8 mouse cellular contexts compared by ENCODE assay signal in the genomic region with DNA sequence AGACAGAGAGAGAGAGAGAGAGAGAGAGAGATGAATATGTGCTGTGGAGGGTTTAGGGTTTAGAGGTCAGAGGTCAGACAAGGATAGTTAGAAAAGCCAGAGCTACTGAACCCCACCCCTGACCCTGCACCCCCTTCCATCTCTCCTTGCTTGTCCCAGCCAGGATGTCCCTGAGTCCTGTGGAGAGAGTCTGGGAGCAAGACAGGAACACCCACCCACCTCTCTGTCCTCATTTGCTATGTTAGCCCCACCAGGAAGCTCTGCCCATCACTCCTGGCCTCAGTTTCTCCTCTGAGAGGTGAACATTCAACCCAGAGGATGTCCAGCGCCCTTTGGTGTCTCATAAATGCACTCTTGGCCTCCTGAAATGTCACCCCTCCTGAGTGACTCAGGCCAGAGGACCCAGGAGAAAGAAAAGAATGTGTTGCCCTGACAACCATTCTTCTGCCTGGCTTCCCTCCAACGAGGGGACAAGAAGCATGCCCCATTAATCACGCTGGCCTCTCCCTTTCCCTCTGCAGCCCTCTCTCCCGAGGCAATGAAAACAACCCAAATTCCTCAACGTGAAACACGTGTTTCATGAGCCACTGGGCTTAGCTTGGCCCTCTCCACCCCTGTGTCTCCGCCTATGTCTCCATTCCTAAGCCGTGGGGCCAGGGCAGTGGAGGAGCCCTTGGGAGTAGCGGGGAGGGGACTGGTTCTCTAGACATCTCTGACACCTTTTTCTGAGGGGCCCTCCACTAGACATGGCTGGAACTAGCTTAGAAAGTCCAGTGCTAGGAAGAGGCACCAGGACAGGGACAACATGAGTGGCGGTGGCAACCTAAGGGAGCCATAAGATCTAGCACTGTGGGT. TPM values are rescaled to one million over a fixed set of nuclear protein-coding genes. Genes with fewer than 3 reads are reported as not detected.
A peak's percentile ranks its signal among the peaks of the same experiment; 100 is the strongest.
DNase-seq lines count a peak whose midpoint lies in the region; ATAC-seq and TF ChIP-seq lines count a peak whose summit lies in the region.

No protein-coding gene starts in this region.

- no peak overlapping the region for H3K4me2 ChIP-seq in forebrain, embryonic 11.5 days (ENCODE audit: low read depth, low read length, severe bottlenecking)
- peak overlapping the region; percentile 11; the same call in 1 of the 2 replicates for H3K4me2 ChIP-seq in hindbrain, embryonic 12.5 days (replicated peaks)
- no peak overlapping the region for H3K4me2 ChIP-seq in limb, embryonic 13.5 days (replicated peaks)
- peak overlapping the region; percentile 11; the same call in 1 of the 2 replicates for H3K4me2 ChIP-seq in neural tube, embryonic 15.5 days

- no peaks in the 10 kb centered on the region for H3K36me3 ChIP-seq in forebrain, embryonic 11.5 days (ENCODE audit: control insufficient read depth, insufficient read depth, low read length)
- no peaks in the 10 kb centered on the region for H3K36me3 ChIP-seq in hindbrain, embryonic 12.5 days
- H3K36me3 ChIP-seq in limb, embryonic 13.5 days = no peaks in the 10 kb centered on the region
- H3K36me3 ChIP-seq in neural tube, embryonic 15.5 days = no peaks in the 10 kb centered on the region

- H3K27ac ChIP-seq in forebrain, embryonic 11.5 days (ENCODE audit: low read depth, low read length) = peak overlapping the region; percentile 72
- H3K27ac ChIP-seq in hindbrain, embryonic 12.5 days = peak overlapping the region; percentile 58
- H3K27ac ChIP-seq in limb, embryonic 13.5 days = peak overlapping the region; percentile 65; the same call in 1 of the 2 replicates
- H3K27ac ChIP-seq in neural tube, embryonic 15.5 days (replicated peaks) = peak overlapping the region; percentile 69

- ATAC-seq in Patski = peak; percentile 86
- ATAC-seq in forebrain, embryonic 11.5 days (replicated peaks; ENCODE audit: low FRiP score) = peak; percentile 85
- ATAC-seq in hindbrain, embryonic 12.5 days (ENCODE audit: low FRiP score) = peak; percentile 78
- ATAC-seq in limb, embryonic 13.5 days (ENCODE audit: low FRiP score, low read depth) = peak; percentile 81
- peak; percentile 78 for ATAC-seq in neural tube, embryonic 15.5 days (ENCODE audit: low FRiP score)
- no peak for ATAC-seq in frontal cortex, adult (ENCODE audit: low TSS enrichment)

- in situ Hi-C loops in Patski (cut with MboI; ENCODE audit: low pct_unique_long_range_greater_than_20kb) = no loop called here

- peaks cover 10% of the 10 kb centered on the region; the same call in 1 of the 2 replicates for H3K4me1 ChIP-seq in forebrain, embryonic 11.5 days (replicated peaks; ENCODE audit: control insufficient read depth, insufficient read depth, low read length)
- H3K4me1 ChIP-seq in hindbrain, embryonic 12.5 days = peaks cover 12% of the 10 kb centered on the region
- peaks cover 11% of the 10 kb centered on the region for H3K4me1 ChIP-seq in limb, embryonic 13.5 days
- peaks cover 12% of the 10 kb centered on the region for H3K4me1 ChIP-seq in neural tube, embryonic 15.5 days

- 6% methylated on average over 10 of the region's 10 CpGs for WGBS in forebrain, embryonic 11.5 days
- WGBS in hindbrain, embryonic 12.5 days = 7% methylated on average over 10 of the region's 10 CpGs
- WGBS in limb, embryonic 13.5 days = 17% methylated on average over 10 of the region's 10 CpGs
- WGBS in neural tube, embryonic 15.5 days = 5% methylated on average over 10 of the region's 10 CpGs

- H3K9ac ChIP-seq in forebrain, embryonic 11.5 days (ENCODE audit: low read length) = peak overlapping the region; percentile 23; the same call in 1 of the 2 replicates
- H3K9ac ChIP-seq in hindbrain, embryonic 12.5 days = no peak overlapping the region
- no peak overlapping the region for H3K9ac ChIP-seq in limb, embryonic 13.5 days
- H3K9ac ChIP-seq in neural tube, embryonic 15.5 days (replicated peaks) = no peak overlapping the region

- no peak for TF ChIP-seq CTCF in Patski (IDR thresholded peaks at IDR 0.05)

- DNase-seq in 3T3-L1 (ENCODE audit: low read depth, low spot score) (peak; percentile 98), Patski (ENCODE audit: low read depth, low spot score) (peak; percentile 100)
- DNase-seq in forebrain, embryonic 11.5 days (ENCODE audit: low spot score) = peak; percentile 80
- DNase-seq in left cerebral cortex, postnatal 36 days (ENCODE audit: low spot score in 2 of 2) = no peak

- H3K4me3 ChIP-seq in forebrain, embryonic 11.5 days (ENCODE audit: low read depth, low read length) = no peak overlapping the region
- H3K4me3 ChIP-seq in hindbrain, embryonic 12.5 days = no peak overlapping the region
- no peak overlapping the region for H3K4me3 ChIP-seq in limb, embryonic 13.5 days
- H3K4me3 ChIP-seq in neural tube, embryonic 15.5 days (replicated peaks) = no peak overlapping the region

- intact Hi-C loops in left cerebral cortex, postnatal 36 days (cut with DNase I) = no loop called here

- CTCF ChIA-PET in Patski (lab: Charles Lee) = interaction anchor here (1.3 to 4.9 kb wide), 3 partner anchors 10 to 174 kb away, joined by 3 to 35 read pairs (median 4); no protein-coding TSS in a partner anchor

- POLR2A ChIA-PET in Patski (lab: Charles Lee) = interaction anchor here (0.6 to 2.1 kb wide), 4 partner anchors 32 to 311 kb away, joined by 3 to 4 read pairs (median 3); a partner anchor contains a TSS

- H3K27me3 ChIP-seq in Patski = no peaks in the 10 kb centered on the region
- H3K27me3 ChIP-seq in forebrain, embryonic 11.5 days (ENCODE audit: control insufficient read depth, insufficient read depth, low read length) = no peaks in the 10 kb centered on the region
- no peaks in the 10 kb centered on the region for H3K27me3 ChIP-seq in hindbrain, embryonic 12.5 days
- H3K27me3 ChIP-seq in limb, embryonic 13.5 days = no peaks in the 10 kb centered on the region
- H3K27me3 ChIP-seq in neural tube, embryonic 15.5 days (replicated peaks) = no peaks in the 10 kb centered on the region

- H3K9me3 ChIP-seq in forebrain, embryonic 11.5 days (ENCODE audit: control insufficient read depth, low read length) = no peaks in the 10 kb centered on the region
- no peaks in the 10 kb centered on the region for H3K9me3 ChIP-seq in hindbrain, embryonic 12.5 days (replicated peaks)
- no peaks in the 10 kb centered on the region for H3K9me3 ChIP-seq in limb, embryonic 13.5 days
- H3K9me3 ChIP-seq in neural tube, embryonic 15.5 days (replicated peaks) = no peaks in the 10 kb centered on the region

RNA-seq across cellular contexts. Expression of a gene that starts 2.8 kb away (rescaled TPM):
- 5.7 TPM for polyA plus RNA-seq in Patski (2021)
- polyA plus RNA-seq in forebrain, embryonic 11.5 days (2014; fragmentation: Nextera tagmentation; extraction: Ambion mirVana) = 0.77 and 0.80 TPM in 2 replicates
- 1.5 and 2.0 TPM in 2 replicates for polyA plus RNA-seq in hindbrain, embryonic 12.5 days (2016; fragmentation: Nextera tagmentation; extraction: Ambion mirVana)
- polyA plus RNA-seq in limb, embryonic 13.5 days (2015; fragmentation: Nextera tagmentation; extraction: Ambion mirVana) = 2.2 and 3.5 TPM in 2 replicates
- 1.2 TPM in 1 of 2 replicates, not detected in the other for polyA plus RNA-seq in neural tube, embryonic 15.5 days (2015; fragmentation: Nextera tagmentation; extraction: Ambion mirVana)
- total RNA-seq in left cerebral cortex, postnatal 36 days (2021) = not detected

RNA-seq across cellular contexts. Expression of a gene that starts 13.2 kb away (rescaled TPM):
- 0.95 TPM for polyA plus RNA-seq in Patski (2021)
- not detected in 2 replicates for polyA plus RNA-seq in forebrain, embryonic 11.5 days (2014; fragmentation: Nextera tagmentation; extraction: Ambion mirVana)
- polyA plus RNA-seq in hindbrain, embryonic 12.5 days (2016; fragmentation: Nextera tagmentation; extraction: Ambion mirVana) = 0.05 TPM in 1 of 2 replicates, not detected in the other
- polyA plus RNA-seq in limb, embryonic 13.5 days (2015; fragmentation: Nextera tagmentation; extraction: Ambion mirVana) = 0.14 and 0.15 TPM in 2 replicates
- 1.1 and 3.7 TPM in 2 replicates for polyA plus RNA-seq in neural tube, embryonic 15.5 days (2015; fragmentation: Nextera tagmentation; extraction: Ambion mirVana)
- total RNA-seq in left cerebral cortex, postnatal 36 days (2021) = not detected

RNA-seq across cellular contexts. Expression of a gene that starts 32.3 kb away (rescaled TPM):
- polyA plus RNA-seq in Patski (2021) = 8.7 TPM
- 4.3 and 7.2 TPM in 2 replicates for polyA plus RNA-seq in forebrain, embryonic 11.5 days (2014; fragmentation: Nextera tagmentation; extraction: Ambion mirVana)
- polyA plus RNA-seq in hindbrain, embryonic 12.5 days (2016; fragmentation: Nextera tagmentation; extraction: Ambion mirVana) = 12.5 and 13.1 TPM in 2 replicates
- 17.0 and 18.5 TPM in 2 replicates for polyA plus RNA-seq in limb, embryonic 13.5 days (2015; fragmentation: Nextera tagmentation; extraction: Ambion mirVana)
- polyA plus RNA-seq in neural tube, embryonic 15.5 days (2015; fragmentation: Nextera tagmentation; extraction: Ambion mirVana) = 19.2 and 21.4 TPM in 2 replicates
- 1 to 10 TPM; 3.8 to 7.0 TPM for total RNA-seq in left cerebral cortex, postnatal 36 days (2021)

RNA-seq across cellular contexts. Expression of a gene that starts 56.9 kb away (rescaled TPM):
- polyA plus RNA-seq in Patski (2021) = 22.2 TPM
- polyA plus RNA-seq in forebrain, embryonic 11.5 days (2014; fragmentation: Nextera tagmentation; extraction: Ambion mirVana) = 35.4 and 37.0 TPM in 2 replicates
- 31.4 and 34.5 TPM in 2 replicates for polyA plus RNA-seq in hindbrain, embryonic 12.5 days (2016; fragmentation: Nextera tagmentation; extraction: Ambion mirVana)
- 35.2 and 37.9 TPM in 2 replicates for polyA plus RNA-seq in limb, embryonic 13.5 days (2015; fragmentation: Nextera tagmentation; extraction: Ambion mirVana)
- polyA plus RNA-seq in neural tube, embryonic 15.5 days (2015; fragmentation: Nextera tagmentation; extraction: Ambion mirVana) = 22.5 and 25.2 TPM in 2 replicates
- 1 to 10 TPM; 7.7 to 8.4 TPM for total RNA-seq in left cerebral cortex, postnatal 36 days (2021)

Comparison
In these comparisons a context has a peak if more than half of its experiments do, and no peak if none do; other contexts are left out.
1. DNase-seq: peak in 3T3-L1 (single experiment), Patski (single experiment) and forebrain, embryonic 11.5 days (single experiment); none in left cerebral cortex, postnatal 36 days (0 of 2).
2. H3K4me2 ChIP-seq: peak in hindbrain, embryonic 12.5 days (single experiment) and neural tube, embryonic 15.5 days (single experiment); none in forebrain, embryonic 11.5 days (single experiment) and limb, embryonic 13.5 days (single experiment).
3. Peak in every context shown above with its lines, with median percentiles within 50 percentile points of each other: H3K27ac ChIP-seq.